Mouse (Mus musculus) ZHBTc4 (cell line): ENCODE results near the gene Tshz2.

Source experiments
- DNase-seq: peaks from one replicate; pipeline ENCODE4 v3.0.0-alpha.2; 2011; ENCODE audit warnings: low read depth, low spot score

Tshz2 gene

GRCm38 (mm10) chr2:170003666-170004065 lies 370.9 kb downstream of the Tshz2 start:
- no peak for DNase-seq

GRCm38 (mm10) chr2:170006829-170007228 lies 374.0 kb downstream of the Tshz2 start:
- DNase-seq: no peak

DNA sequence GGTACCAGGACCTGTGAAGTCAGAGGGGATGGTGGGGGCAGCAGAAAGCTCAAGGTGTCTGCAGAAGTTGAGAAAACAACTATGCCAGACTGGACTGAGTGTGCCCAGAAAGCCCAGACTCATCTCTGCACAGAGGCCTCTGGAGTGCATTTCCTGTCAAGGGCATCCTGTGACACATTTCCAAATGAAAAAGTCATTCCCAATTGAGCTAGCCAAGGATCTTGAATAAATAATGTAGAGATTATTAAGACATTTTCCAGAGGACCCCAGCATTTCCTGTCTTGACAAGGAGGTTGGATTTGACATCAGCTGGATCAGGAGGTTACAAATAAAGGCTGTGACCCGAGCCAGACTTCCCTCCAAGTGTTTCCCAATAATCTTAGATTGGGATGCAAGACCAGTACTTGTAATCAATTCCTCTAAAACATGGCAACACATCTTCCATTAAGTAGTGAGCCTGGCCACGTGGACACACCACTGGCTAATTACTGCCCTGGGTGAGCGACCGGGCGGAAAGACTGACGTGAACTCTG lies 374.7 kb downstream of the Tshz2 start:
- DNase-seq: no peak

- peak; percentile 33 for DNase-seq
Measured at GRCm38 (mm10) chr2:170009729-170010128, 376.9 kb downstream of the Tshz2 start.

GRCm38 (mm10) chr2:170011858-170012257 lies 379.0 kb downstream of the Tshz2 start:
- DNase-seq: no peak

DNA sequence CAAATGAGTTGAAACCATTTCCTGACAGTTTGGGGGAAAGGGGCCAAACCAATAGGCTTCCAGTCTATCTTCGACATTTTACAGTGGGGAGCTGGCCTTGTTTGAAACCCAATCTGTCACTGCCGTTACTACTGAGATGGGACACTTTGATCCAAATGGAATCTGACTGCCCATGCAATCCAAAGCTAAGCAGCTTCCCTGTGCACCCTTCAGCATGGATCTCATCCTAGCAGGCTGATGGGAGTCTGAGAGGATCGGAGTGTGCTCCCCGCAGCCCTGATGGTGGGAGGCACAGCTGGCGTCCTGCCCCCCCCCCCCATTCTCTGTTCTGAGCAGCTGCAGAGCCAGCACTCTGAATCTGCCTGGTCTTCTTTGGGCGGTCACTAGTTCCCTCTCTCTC lies 384.5 kb downstream of the Tshz2 start:
- no peak for DNase-seq

GRCm38 (mm10) chr2:170017926-170018325 lies 385.1 kb downstream of the Tshz2 start:
- no peak for DNase-seq

GRCm38 (mm10) chr2:170022953-170023352 lies 390.1 kb downstream of the Tshz2 start:
- DNase-seq: no peak

- DNase-seq: no peak
Measured at GRCm38 (mm10) chr2:170023741-170024140, 390.9 kb downstream of the Tshz2 start.

- peak; percentile 72 for DNase-seq
Measured at GRCm38 (mm10) chr2:170024939-170025338, 392.1 kb downstream of the Tshz2 start.

GRCm38 (mm10) chr2:170025896-170026295 lies 393.1 kb downstream of the Tshz2 start:
- DNase-seq: no peak

GRCm38 (mm10) chr2:170027837-170028236 lies 395.0 kb downstream of the Tshz2 start:
- DNase-seq: peak; percentile 62

DNA sequence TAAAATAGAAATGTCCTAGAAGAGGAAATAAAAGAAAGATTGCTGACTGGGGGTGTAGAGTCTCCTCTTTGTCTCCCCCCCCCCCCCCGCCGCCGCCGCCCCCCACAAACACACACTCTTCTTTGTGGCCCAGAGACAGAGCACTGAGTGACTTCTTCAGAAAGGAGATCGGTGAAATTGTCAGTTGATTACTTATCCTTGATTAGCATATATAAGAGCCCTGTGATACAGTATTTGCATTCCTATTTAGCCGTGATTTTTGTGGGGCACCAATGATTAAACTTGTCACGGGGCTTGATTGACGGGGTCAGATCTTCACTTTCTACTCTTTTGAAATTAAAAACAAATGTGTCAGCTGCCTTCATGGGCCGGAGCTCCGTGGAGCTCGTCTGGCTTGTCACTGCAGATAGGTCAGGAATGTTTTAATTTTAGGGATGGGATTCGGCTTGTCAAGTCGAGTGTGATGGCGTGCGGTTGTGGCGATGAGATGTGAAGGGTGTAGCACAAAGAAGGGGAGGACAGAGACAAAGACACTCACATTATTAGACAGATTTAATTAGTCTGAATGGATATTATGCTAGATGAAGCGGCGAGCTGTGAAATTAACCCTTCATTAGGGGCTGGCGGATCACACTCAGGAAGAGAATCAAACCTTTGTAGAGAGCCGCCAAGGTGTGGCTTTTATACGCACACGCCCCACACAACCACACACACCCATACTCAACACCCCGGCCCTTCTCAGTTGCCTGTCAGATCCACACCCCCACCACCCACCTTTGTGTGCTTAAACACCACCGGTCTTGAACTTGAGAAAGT lies 395.9 kb downstream of the Tshz2 start:
- DNase-seq: no peak

DNA sequence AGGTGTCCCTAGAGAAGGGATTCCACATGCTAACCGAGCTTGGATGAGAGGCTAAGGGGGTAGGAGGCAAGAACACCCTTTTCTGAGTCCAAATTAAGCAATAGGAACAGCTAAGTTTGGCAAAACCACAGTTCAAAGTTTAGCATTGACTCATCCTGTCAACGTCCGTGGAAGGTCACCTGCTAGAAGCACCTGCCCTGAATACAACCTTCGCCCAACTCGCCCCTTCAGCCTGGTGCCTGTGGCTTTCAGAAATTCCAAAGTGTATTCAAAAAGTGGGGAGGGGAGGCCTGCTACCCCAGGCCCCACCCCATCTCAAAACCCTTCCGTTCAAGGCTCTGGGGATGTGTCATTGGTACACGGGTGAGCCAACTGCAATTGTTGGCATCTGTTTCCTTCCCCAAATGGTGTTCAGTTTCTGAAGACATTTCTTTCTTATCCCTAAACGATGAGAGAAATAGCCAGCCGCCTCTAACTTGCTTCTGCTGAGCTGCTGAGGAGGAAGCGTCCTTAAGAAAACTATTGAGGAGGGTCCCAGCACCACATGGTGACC lies 396.6 kb downstream of the Tshz2 start:
- no peak for DNase-seq

DNA sequence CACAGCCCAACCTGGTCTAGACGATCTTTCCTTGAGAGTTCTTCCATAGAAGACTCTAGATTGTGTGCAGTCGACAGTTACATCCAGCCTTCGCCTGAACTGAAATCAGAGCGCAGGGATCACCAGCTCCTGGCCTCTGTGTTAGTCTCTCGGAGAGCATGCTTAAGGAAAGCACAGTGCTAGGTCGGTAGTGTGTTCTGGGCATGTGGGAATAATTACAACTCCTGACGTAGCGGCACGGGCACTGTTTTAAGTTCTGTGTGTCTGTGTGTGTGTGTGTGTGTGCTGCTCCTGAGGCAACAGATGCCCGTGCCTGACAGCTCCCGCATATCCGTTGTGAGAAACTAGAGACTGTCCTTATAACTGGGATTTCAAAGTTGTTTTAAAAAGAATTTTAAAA lies 398.4 kb downstream of the Tshz2 start:
- DNase-seq: no peak

DNA sequence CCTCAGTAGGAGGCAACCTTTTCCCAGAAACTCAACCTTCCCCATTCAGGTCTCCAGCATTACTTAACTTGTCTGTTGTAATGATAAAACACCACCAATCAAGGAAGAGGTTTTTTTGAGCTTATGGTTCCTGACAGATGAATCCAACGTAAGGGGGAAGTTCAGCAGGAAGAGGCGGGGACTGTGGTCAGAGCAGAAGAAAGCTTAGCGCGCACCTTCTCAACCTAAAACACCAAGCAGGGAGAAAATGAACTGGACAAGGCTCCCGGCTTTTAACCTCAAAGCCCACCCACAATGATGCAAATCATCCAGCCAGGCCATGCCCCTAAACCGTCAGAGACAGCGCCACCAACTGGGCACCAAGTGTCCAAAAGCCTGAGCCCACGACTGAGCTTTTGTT lies 399.1 kb downstream of the Tshz2 start:
- peak; percentile 89 for DNase-seq

DNA sequence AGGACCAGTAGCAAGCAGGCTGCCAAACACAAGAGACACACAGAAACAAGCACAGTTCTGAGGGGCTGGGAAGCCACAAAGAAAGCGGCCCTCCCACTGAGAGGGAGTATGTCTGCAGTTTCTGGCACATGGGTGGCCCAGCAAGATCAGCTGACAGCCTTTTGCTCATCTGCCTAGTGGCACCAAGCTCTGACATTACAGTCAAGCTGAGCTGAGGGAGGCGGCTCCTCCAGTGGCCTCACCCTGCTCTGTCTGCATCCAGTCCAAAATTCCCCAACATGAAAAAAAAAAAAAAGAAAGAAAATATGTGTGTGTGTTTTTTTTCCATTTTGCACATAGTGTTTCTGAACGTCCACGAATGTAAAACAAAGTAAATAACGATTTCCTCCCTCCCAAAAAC lies 400.4 kb downstream of the Tshz2 start:
- DNase-seq: no peak

- DNase-seq: peak; percentile 58
Measured at GRCm38 (mm10) chr2:170034794-170035193, 402.0 kb downstream of the Tshz2 start.

DNA sequence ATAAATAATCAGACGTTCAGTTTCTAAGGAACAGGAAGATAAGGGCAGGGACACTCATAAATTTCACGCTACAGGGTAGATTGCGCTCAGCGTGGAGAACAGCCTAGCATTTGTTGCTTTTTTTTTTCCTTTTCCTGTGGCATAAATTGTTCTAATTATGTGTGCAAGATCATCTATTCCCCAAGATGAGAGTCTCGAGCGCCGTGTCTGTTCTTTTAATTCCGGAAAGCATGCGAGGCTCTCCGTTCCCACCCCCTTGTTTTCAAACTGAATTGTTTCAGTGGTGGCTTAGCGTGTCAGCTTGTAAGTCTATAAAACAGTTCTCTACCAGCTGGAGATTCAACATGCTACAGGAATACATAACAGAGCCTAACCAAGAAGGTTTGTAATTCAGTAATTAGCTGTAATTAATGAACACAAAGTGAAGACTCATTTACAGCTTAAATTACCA lies 404.0 kb downstream of the Tshz2 start:
- DNase-seq: no peak

GRCm38 (mm10) chr2:170037346-170037745 lies 404.5 kb downstream of the Tshz2 start:
- DNase-seq: no peak

GRCm38 (mm10) chr2:170039772-170040171 lies 407.0 kb downstream of the Tshz2 start:
- DNase-seq: no peak

- peak; percentile 63 for DNase-seq
Measured at GRCm38 (mm10) chr2:170041101-170041500, 408.3 kb downstream of the Tshz2 start.
